Mouse (Mus musculus) neural tube, embryonic 12.5 days (tissue): ENCODE data around the gene Cd81. TPM values are rescaled to one million over a fixed set of nuclear protein-coding genes. Genes with fewer than 3 reads are reported as not detected.

Experiments used
- ATAC-seq: fragments of 200-750 bp; cut with Nextera tagmentation; 2 replicates; pipeline ENCODE4 v1.8.0; 2017; ENCODE audit warnings: low read depth, mild to moderate bottlenecking, moderate TSS enrichment, moderate library complexity; ENCODE audit not compliant: low FRiP score
- H3K27ac ChIP-seq: fragments of 300-500 bp; sonication (generic); 2 replicates; pipeline ENCODE4 v1.5.1; 2016
- H3K27me3 ChIP-seq: fragments of 300-500 bp; sonication (generic); replicated peaks from 2 replicates; pipeline ENCODE4 v1.6.1; 2016; ENCODE audit warnings: mild to moderate bottlenecking
- H3K36me3 ChIP-seq: fragments of 300-500 bp; sonication (generic); 2 replicates; pipeline ENCODE4 v1.6.1; 2016; ENCODE audit warnings: mild to moderate bottlenecking
- H3K4me1 ChIP-seq: fragments of 300-500 bp; sonication (generic); 2 replicates; pipeline ENCODE4 v1.6.1; 2016
- H3K4me2 ChIP-seq: fragments of 300-500 bp; sonication (generic); replicated peaks from 2 replicates; pipeline ENCODE4 v1.6.1; 2016; ENCODE audit warnings: mild to moderate bottlenecking
- H3K4me3 ChIP-seq: fragments of 300-500 bp; sonication (generic); 2 replicates; pipeline ENCODE4 v1.5.1; 2016
- H3K9ac ChIP-seq: fragments of 300-500 bp; sonication (generic); 2 replicates; pipeline ENCODE4 v1.6.1; 2016; ENCODE audit warnings: mild to moderate bottlenecking
- H3K9me3 ChIP-seq: fragments of 300-500 bp; sonication (generic); 2 replicates; pipeline ENCODE4 v1.6.1; 2016; ENCODE audit warnings: mild to moderate bottlenecking
- WGBS: fragments of 180-500 bp; shearing (Covaris S2); methylation state at CpG from one replicate; pipeline ENCODE4 v1.1.7; 2016; 5-methylcytosine and 5-hydroxymethylcytosine counted together
- polyA plus RNA-seq: library from polyadenylated mRNA; unstranded; fragments of >200 nt; fragmentation: Nextera tagmentation; extraction: Ambion mirVana; gene quantifications from 2 replicates; pipeline ENCODE4 v1.2.1, GENCODE M21; 2016

Cd81 gene
- polyA plus RNA-seq, 1 experiment from 2014 or later = 255 TPM

DNA sequence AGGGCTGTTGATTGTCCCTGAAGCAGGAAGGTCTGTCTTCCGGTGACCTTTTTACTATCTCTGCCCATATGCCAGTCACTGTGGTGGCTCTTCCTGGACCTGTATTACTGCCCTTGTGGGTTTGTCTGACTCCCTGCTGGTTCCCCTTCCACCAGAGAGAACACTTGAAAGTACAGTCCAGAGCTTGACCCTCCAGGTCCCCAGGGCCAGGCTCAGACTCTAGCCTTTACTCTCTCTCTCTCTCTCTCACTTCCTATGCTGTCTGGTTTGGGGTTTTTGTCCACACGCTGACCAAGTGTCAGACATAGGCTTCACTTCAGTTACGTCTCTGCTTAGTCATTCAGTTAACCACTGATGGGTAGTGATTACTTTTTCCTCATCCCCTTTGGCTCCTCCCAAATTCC is 9.6 kb upstream of the Cd81 start:
- Histone ChIP-seq H3K4me2 (no peak overlapping the region), H3K27me3 (no peaks in the 10 kb centered on the region), H3K36me3 (no peaks in the 10 kb centered on the region), H3K27ac (no peak overlapping the region), H3K9ac (no peak overlapping the region), H3K4me3 (no peak overlapping the region), H3K9me3 (no peaks in the 10 kb centered on the region), H3K4me1 (no peaks in the 10 kb centered on the region)
- no peak for ATAC-seq
- 86% methylated on average over 3 of the region's 3 CpGs for WGBS

DNA sequence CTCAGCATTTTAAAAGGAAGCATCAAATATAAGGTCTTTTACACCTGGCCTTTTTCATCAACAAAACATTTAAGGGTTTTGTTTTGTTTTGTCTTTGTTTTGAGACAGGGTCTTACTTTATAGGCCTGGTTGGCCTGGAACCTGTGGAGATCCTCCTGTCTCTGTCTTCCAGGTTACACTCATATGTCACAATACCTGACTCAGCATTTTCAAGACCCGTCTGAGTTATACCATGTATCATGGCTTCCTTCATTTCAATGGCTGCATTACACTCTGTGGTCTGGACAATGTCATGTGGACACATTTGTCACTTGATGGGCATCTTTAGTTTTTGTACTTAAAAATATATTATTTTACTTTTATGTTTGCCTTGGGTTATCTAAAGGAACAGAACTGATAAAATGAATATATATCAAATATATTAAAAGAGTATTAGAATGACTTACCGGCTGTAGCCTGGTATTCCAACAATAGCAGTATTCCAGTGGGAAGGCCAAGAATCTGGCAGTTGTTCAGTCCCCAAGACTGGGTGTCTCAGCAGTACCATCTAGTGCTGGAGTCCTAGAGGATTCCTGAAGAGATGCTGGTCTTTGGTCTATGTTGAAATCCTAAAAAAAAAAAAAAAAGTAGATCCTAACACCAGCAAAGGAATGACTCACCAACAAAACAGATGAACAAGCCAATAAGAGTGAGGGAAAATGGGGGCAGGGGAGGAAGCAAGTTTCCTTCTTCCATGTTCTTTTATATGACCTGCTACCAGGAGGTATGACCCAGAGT is 8.3 kb upstream of the Cd81 start:
- Histone ChIP-seq H3K4me3 (no peak overlapping the region), H3K4me2 (no peak overlapping the region), H3K4me1 (no peaks in the 10 kb centered on the region), H3K9ac (no peak overlapping the region), H3K27ac (no peak overlapping the region), H3K27me3 (no peaks in the 10 kb centered on the region), H3K9me3 (no peaks in the 10 kb centered on the region), H3K36me3 (no peaks in the 10 kb centered on the region)
- 88% methylated on average over 2 of the region's 2 CpGs for WGBS
- ATAC-seq = no peak

DNA sequence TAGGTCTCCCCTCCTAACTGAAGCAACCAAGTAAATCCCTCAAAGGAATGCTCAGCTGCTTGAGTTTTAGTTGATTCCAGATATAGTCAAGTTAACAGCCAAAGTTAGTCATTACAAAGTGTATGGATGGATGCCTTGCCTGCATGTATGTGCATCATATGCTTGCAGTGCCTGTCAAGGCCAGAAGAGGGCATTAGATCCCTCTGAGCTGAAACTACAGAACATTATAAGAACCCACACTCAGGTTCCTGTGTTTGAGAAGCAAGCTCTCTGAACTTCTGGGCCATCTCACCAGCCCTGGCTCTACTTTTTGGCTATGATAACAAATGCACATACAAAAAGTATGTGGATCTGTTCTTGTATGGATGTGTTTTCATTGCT is 7.7 kb upstream of the Cd81 start:
- Histone ChIP-seq H3K36me3 (no peaks in the 10 kb centered on the region), H3K9me3 (no peaks in the 10 kb centered on the region), H3K27ac (no peak overlapping the region), H3K4me1 (no peaks in the 10 kb centered on the region), H3K27me3 (no peaks in the 10 kb centered on the region), H3K4me2 (no peak overlapping the region), H3K9ac (no peak overlapping the region), H3K4me3 (no peak overlapping the region)
- no peak for ATAC-seq

DNA sequence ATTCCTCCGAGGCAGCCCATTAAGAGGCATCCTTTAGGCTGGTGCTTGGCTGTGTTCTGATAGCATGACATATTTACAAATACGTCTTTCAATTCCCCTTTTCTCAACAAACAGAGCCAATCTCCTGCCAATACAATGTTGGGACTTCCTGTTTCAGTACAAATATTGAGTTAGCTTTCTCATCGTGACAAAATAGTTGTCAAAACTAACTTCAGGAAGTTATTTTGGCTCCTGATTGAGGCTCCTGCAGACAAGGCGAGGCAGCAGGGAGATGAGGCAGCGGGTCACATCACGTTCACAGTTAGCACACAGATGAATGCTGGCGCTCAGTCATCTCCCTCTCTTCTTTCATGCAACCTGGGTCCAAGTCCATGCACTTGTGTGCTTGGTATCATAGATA is 6.2 kb upstream of the Cd81 start:
- Histone ChIP-seq H3K9ac (no peak overlapping the region), H3K36me3 (no peaks in the 10 kb centered on the region), H3K4me2 (no peak overlapping the region), H3K27ac (no peak overlapping the region), H3K9me3 (no peaks in the 10 kb centered on the region), H3K4me3 (no peak overlapping the region), H3K4me1 (no peaks in the 10 kb centered on the region), H3K27me3 (no peaks in the 10 kb centered on the region)
- WGBS = 82% methylated on average over 7 of the region's 7 CpGs
- no peak for ATAC-seq

DNA sequence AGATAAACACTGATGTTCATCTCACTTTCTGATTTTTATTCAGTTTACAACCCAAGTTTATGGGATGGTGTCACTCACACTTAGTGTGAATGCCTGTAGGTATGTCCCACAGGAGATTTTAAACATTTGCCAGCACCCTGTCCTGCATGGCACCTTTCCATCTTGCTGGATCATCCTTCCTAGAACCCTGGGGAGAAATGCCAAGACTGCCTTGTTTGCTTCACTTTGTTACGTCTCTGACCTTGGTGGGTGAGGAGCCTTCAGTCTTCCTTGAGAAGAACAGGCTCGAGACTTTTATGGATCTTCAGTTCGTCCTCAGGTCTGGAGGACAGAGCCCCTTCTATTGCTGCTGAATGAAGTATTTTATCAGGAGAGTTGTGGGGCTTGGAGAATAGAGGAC is 3.2 kb upstream of the Cd81 start:
- no peaks in the 10 kb centered on the region for H3K27me3 ChIP-seq
- no peak overlapping the region for H3K27ac ChIP-seq
- no peak overlapping the region for H3K9ac ChIP-seq
- peaks cover 11% of the 10 kb centered on the region for H3K4me1 ChIP-seq
- H3K4me2 ChIP-seq = no peak overlapping the region
- WGBS = 74% methylated on average over 3 of the region's 3 CpGs
- H3K36me3 ChIP-seq = no peaks in the 10 kb centered on the region
- no peak for ATAC-seq
- no peaks in the 10 kb centered on the region for H3K9me3 ChIP-seq
- H3K4me3 ChIP-seq = no peak overlapping the region

DNA sequence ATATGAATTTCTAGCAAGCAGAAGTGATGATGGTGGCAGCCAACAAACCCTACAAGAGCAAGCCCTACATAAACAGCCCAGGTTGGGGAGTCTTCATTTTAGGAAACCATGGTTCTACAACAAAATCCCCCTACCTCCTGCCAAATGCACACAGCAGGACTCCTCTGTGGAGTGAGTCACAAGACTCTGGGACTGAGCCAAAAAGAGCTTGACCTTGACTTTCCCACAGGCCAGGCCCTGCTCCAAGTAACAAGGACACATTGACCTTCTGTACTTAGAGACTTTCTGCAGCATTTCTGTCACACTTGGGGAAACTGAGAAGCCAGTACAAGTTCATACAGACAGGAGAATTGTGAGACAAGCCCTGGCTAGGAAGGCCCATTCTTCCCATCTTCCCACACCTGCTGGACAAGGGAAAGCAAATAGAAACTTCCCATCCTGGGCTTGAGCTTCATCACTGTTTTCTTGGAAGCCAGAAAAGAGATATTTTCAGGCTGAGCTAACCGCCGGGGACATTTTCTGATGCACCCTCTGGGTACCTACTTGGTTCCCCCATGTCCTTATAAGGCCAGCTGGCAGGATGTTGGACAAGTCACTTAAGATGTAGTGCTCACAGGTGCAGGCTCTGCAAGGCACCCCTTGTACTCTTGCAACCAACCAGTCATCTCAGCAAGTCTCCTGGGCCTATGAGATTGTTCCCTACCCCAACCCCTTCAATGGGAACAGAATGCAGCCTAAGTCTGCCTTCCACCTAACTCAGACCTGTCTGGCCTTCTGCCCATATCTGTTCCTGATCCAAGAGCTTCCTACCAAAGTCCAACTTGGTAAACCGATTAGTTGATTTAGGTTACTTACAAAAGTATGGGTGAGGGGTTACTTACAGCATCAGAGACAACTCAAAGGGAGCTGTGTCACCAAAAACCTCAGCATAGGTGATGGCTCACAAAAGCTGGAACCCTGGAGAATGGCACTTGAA is 2.4 kb upstream of the Cd81 start:
- no peaks in the 10 kb centered on the region for H3K9me3 ChIP-seq
- no peak for ATAC-seq
- H3K27ac ChIP-seq = no peak overlapping the region
- no peak overlapping the region for H3K4me3 ChIP-seq
- no peak overlapping the region for H3K9ac ChIP-seq
- peaks cover 19% of the 10 kb centered on the region for H3K4me1 ChIP-seq
- no peaks in the 10 kb centered on the region for H3K27me3 ChIP-seq
- no peak overlapping the region for H3K4me2 ChIP-seq
- H3K36me3 ChIP-seq = no peaks in the 10 kb centered on the region
- 95% methylated on average over 3 of the region's 3 CpGs for WGBS

DNA sequence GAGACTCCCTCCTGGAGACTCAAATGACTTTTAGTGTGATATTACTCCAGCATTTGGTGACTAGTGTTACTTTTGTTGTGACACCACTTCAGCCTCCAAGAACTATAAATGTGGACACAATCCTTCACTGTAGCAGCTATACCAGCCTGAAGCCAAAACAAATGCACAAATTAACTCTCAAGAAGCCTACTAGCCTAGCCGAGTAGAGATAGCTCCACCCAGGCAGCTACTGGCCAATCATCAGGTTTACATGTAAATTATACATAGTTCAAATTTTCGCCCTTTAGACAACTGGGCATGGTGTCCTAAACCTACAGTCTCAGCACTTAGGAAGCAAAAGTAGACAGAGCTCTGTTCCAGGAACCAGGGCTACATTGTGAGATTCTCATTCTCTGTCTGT is 1.2 kb upstream of the Cd81 start:
- no peaks in the 10 kb centered on the region; the same call in 1 of the 2 replicates for H3K36me3 ChIP-seq
- H3K9ac ChIP-seq = no peak overlapping the region
- H3K4me1 ChIP-seq = peaks cover 31% of the 10 kb centered on the region
- 77% methylated on average over 2 of the region's 2 CpGs for WGBS
- ATAC-seq = no peak
- no peak overlapping the region for H3K4me3 ChIP-seq
- no peaks in the 10 kb centered on the region for H3K9me3 ChIP-seq
- H3K4me2 ChIP-seq = no peak overlapping the region
- H3K27ac ChIP-seq = no peak overlapping the region
- H3K27me3 ChIP-seq = no peaks in the 10 kb centered on the region

DNA sequence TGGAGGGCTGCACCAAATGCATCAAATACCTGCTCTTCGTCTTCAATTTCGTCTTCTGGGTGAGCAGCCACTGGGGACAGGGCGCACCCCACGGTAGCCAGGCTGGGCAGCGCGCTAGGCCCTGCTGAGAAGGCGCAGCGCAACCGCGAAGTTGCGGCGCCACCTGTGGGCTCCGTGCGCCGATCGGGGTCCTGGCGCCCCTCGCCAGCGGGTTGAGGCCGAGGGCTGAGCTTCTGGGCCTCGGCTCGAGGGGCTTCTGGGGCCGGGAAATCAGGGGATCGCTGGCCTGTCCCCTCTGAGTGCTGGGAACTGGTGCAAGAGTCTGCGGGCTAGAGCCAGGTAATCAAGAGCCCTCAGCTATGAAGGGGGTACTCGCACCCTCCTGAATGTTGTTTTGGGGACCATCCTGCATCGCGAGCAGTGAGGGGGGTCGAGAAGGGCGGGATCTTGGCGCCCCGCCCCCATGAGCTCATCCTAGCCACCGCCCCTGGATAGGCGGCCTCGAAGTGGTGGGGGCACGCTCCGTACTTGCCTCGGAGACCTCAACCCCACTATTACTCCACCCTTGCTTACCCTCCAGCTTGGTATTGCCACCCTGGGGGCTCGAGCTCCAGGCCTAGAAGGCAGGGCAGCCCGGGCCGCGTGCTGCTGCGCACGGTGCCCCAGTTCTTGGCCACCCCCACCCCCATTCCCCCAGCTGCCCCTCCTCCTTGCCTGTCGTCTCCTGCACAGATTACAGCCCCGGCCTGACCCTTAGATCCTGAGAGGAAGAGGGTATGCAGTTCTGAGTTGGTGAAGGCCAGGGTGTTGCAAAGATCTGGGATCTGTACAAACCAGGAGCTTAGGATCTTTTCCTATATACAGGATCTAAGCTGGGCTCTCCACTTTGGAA is 715 bp downstream of the Cd81 start:
- peak overlapping the region; percentile 88 for H3K4me2 ChIP-seq
- H3K27ac ChIP-seq = peak overlapping the region; percentile 27; the same call in 1 of the 2 replicates
- under 1% methylated on average over 46 of the region's 46 CpGs for WGBS
- peaks cover 5% of the 10 kb centered on the region for H3K36me3 ChIP-seq
- peak overlapping the region; percentile 89 for H3K9ac ChIP-seq
- H3K4me3 ChIP-seq = peak overlapping the region; percentile 83
- no peaks in the 10 kb centered on the region for H3K9me3 ChIP-seq
- H3K4me1 ChIP-seq = peaks cover 35% of the 10 kb centered on the region
- no peaks in the 10 kb centered on the region for H3K27me3 ChIP-seq
- ATAC-seq = peak; percentile 73

DNA sequence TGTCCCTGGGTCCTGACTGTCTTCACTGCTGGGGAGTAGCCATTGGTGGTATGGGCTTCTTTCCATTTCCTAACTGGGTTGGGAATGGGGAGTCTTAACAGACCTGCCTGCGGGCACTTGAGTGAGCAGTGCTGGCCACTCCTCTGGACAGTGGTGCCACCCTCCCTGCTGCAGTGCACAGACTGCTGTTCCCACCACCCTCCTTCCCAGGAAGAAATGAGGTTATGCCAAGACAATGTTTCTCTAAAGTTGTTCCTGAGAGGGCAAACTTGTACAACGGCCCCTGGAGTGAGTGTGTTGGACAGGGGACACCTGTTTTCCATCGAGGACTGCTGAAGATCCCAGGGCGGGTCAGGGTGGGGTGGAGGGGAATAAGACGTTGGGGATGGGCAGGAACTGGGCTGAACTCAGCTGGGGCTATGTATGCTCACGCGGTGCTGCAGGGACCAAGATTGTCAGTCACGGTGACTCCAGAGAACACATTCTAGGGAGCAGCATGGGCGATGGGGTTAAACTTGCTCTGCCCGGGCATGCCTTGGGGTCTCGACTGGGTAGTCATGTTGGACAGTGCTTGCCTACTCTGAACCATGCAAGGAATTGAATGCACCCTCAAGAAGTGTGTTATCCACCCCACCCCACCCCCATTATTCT is 1.5 kb downstream of the Cd81 start:
- Histone ChIP-seq H3K4me1 (peaks cover 38% of the 10 kb centered on the region), H3K27ac (no peak overlapping the region), H3K27me3 (no peaks in the 10 kb centered on the region), H3K36me3 (peaks cover 5% of the 10 kb centered on the region), H3K9me3 (no peaks in the 10 kb centered on the region), H3K9ac (peak overlapping the region; percentile 89), H3K4me2 (peak overlapping the region; percentile 88), H3K4me3 (peak overlapping the region; percentile 83)
- 70% methylated on average over 11 of the region's 11 CpGs for WGBS
- no peak for ATAC-seq

DNA sequence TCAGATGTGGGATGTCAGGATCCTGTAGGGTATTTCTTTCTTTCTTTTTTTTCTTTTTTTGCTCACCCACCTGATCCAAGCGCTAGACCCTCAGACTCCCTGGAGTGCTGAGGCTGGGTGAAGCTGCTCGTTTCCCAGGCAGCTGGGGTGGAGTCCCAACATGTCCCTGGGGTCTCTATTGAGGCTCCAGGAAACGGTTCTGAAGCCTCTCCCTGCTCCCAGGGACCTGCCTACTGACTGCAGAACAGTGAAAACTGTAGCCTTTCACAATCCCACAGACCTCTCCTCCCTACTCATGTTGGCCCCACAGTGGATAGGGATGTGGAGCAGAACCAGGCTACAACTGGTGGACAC is 2.0 kb downstream of the Cd81 start:
- no peaks in the 10 kb centered on the region for H3K27me3 ChIP-seq
- no peak overlapping the region for H3K27ac ChIP-seq
- H3K4me3 ChIP-seq = peak overlapping the region; percentile 83; the same call in 1 of the 2 replicates
- H3K4me1 ChIP-seq = peaks cover 40% of the 10 kb centered on the region
- H3K4me2 ChIP-seq = peak overlapping the region; percentile 88
- ATAC-seq = no peak
- no peaks in the 10 kb centered on the region for H3K9me3 ChIP-seq
- H3K36me3 ChIP-seq = peaks cover 5% of the 10 kb centered on the region
- WGBS = 50% methylated on average over 3 of the region's 3 CpGs
- peak overlapping the region; percentile 89; the same call in 1 of the 2 replicates for H3K9ac ChIP-seq

DNA sequence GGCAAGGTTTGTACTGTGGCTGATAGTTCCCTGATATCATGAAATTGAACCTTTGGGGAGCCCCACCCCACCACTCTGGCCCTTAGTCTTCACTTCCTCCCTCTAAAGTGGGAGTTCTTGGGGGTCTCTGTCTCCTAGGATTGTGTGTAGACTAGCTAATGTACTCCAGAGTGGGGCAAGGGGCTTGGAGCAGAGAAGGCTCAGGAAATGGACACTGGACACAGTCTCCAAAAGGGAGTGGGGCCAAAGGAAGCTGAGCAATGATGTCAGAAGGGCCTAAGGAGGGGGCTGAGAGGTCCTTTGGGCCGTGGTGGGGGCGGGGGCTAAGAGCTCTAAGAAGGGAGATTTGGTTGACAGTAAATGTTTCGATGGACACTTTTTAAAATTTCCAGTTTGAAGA is 2.5 kb downstream of the Cd81 start:
- H3K4me3 ChIP-seq = peak overlapping the region; percentile 83; the same call in 1 of the 2 replicates

More for the DNA sequence above, 2.5 kb downstream of the Cd81 start:
- Histone ChIP-seq H3K4me1 (peaks cover 40% of the 10 kb centered on the region), H3K27me3 (no peaks in the 10 kb centered on the region), H3K9me3 (no peaks in the 10 kb centered on the region), H3K4me2 (peak overlapping the region; percentile 88), H3K27ac (no peak overlapping the region), H3K36me3 (peaks cover 5% of the 10 kb centered on the region), H3K9ac (0 out of 2 replicates have a peak overlapping the region, but pooled peaks have one; percentile 89)
- no peak for ATAC-seq
- WGBS = 93% methylated on average over 3 of the region's 3 CpGs
